Mouse (Mus musculus): Measurements from ENCODE around the gene D130043K22Rik. TPM values are rescaled to one million over a fixed set of nuclear protein-coding genes. Genes with fewer than 3 reads are reported as not detected.
A peak's percentile ranks its signal among the peaks of the same experiment; 100 is the strongest.

The D130043K22Rik gene
- polyA plus RNA-seq, 1 experiment from 2014 or later: 6.1 TPM

- Histone ChIP-seq H3K27ac (ENCODE audit: low read depth, low read length) (no peak overlapping the region), H3K9me3 (ENCODE audit: control insufficient read depth, low read length) (no peaks in the 10 kb centered on the region), H3K9ac (replicated peaks; ENCODE audit: low read depth, low read length) (no peak overlapping the region), H3K36me3 (ENCODE audit: control insufficient read depth, insufficient read depth, low read length) (0 out of 2 replicates have a peak, but pooled peaks cover 5% of the 10 kb centered on the region), H3K4me2 (ENCODE audit: low read depth, low read length) (no peak overlapping the region), H3K4me3 (ENCODE audit: low read depth, low read length) (no peak overlapping the region), H3K4me1 (ENCODE audit: control insufficient read depth, insufficient read depth, low read length) (no peaks in the 10 kb centered on the region), H3K27me3 (ENCODE audit: control insufficient read depth, insufficient read depth, low read length) (no peaks in the 10 kb centered on the region)
- WGBS: 90% methylated on average over 15 of the region's 15 CpGs
- no peak for ATAC-seq (ENCODE audit: low read depth)
These were observed 34.6 kb downstream of the D130043K22Rik start for GRCm38 (mm10) chr13:24879359-24880040.

DNA sequence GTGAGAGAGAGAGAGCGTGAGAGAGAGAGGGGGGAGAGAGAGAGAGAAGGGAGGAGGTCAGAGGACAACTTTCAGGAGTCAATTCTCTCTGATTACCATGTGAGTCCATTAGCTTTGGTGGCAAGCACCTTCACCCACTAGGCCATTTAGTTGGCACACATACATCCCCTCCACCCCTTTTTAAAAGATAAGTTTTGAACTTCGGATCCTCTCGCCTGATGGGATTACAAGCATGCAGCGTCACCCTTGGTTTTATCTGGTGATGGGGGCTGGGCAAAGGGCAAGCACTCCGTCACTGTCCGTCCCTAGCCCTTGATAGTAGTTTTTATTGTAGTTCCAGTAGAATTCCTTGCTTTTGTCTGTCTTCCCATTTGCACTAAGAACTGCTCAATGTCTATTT lies 35.3 kb downstream of the D130043K22Rik start:
- H3K9me3 ChIP-seq (ENCODE audit: control insufficient read depth, low read length): no peaks in the 10 kb centered on the region
- no peak for ATAC-seq (ENCODE audit: low read depth)
- no peaks in the 10 kb centered on the region for H3K27me3 ChIP-seq (ENCODE audit: control insufficient read depth, insufficient read depth, low read length)
- WGBS: 86% methylated on average over 6 of the region's 6 CpGs
- H3K4me2 ChIP-seq (ENCODE audit: low read depth, low read length): no peak overlapping the region
- no peak overlapping the region for H3K27ac ChIP-seq (ENCODE audit: low read depth, low read length)
- H3K9ac ChIP-seq (replicated peaks; ENCODE audit: low read depth, low read length): no peak overlapping the region
- H3K4me1 ChIP-seq (ENCODE audit: control insufficient read depth, insufficient read depth, low read length): no peaks in the 10 kb centered on the region
- H3K4me3 ChIP-seq (ENCODE audit: low read depth, low read length): no peak overlapping the region
- H3K36me3 ChIP-seq (ENCODE audit: control insufficient read depth, insufficient read depth, low read length): 0 out of 2 replicates have a peak, but pooled peaks cover 5% of the 10 kb centered on the region

GRCm38 (mm10) chr13:24880704-24881103 lies 35.8 kb downstream of the D130043K22Rik start:
- no peak overlapping the region for H3K27ac ChIP-seq (ENCODE audit: low read depth, low read length)
- 91% methylated on average over 5 of the region's 5 CpGs for WGBS
- H3K4me3 ChIP-seq (ENCODE audit: low read depth, low read length): no peak overlapping the region
- H3K36me3 ChIP-seq (ENCODE audit: control insufficient read depth, insufficient read depth, low read length): 0 out of 2 replicates have a peak, but pooled peaks cover 5% of the 10 kb centered on the region
- no peaks in the 10 kb centered on the region for H3K27me3 ChIP-seq (ENCODE audit: control insufficient read depth, insufficient read depth, low read length)
- no peak for ATAC-seq (ENCODE audit: low read depth)
- no peaks in the 10 kb centered on the region for H3K4me1 ChIP-seq (ENCODE audit: control insufficient read depth, insufficient read depth, low read length)
- no peaks in the 10 kb centered on the region for H3K9me3 ChIP-seq (ENCODE audit: control insufficient read depth, low read length)
- H3K4me2 ChIP-seq (ENCODE audit: low read depth, low read length): no peak overlapping the region
- no peak overlapping the region for H3K9ac ChIP-seq (replicated peaks; ENCODE audit: low read depth, low read length)

GRCm38 (mm10) chr13:24882411-24882810 lies 37.5 kb downstream of the D130043K22Rik start:
- Histone ChIP-seq H3K27ac (ENCODE audit: low read depth, low read length) (no peak overlapping the region), H3K9me3 (ENCODE audit: control insufficient read depth, low read length) (no peaks in the 10 kb centered on the region), H3K36me3 (ENCODE audit: control insufficient read depth, insufficient read depth, low read length) (0 out of 2 replicates have a peak, but pooled peaks cover 5% of the 10 kb centered on the region), H3K27me3 (ENCODE audit: control insufficient read depth, insufficient read depth, low read length) (no peaks in the 10 kb centered on the region), H3K4me1 (ENCODE audit: control insufficient read depth, insufficient read depth, low read length) (no peaks in the 10 kb centered on the region), H3K4me3 (ENCODE audit: low read depth, low read length) (no peak overlapping the region), H3K4me2 (ENCODE audit: low read depth, low read length) (no peak overlapping the region), H3K9ac (replicated peaks; ENCODE audit: low read depth, low read length) (no peak overlapping the region)
- 95% methylated on average over 6 of the region's 6 CpGs for WGBS
- no peak for ATAC-seq (ENCODE audit: low read depth)

- no peaks in the 10 kb centered on the region for H3K36me3 ChIP-seq (ENCODE audit: control insufficient read depth, insufficient read depth, low read length)
- no peak overlapping the region for H3K4me3 ChIP-seq (ENCODE audit: low read depth, low read length)
- WGBS: 20% methylated on average over 1 of the region's 1 CpGs
- H3K27ac ChIP-seq (ENCODE audit: low read depth, low read length): no peak overlapping the region
- H3K9me3 ChIP-seq (ENCODE audit: control insufficient read depth, low read length): no peaks in the 10 kb centered on the region
- H3K9ac ChIP-seq (replicated peaks; ENCODE audit: low read depth, low read length): no peak overlapping the region
- H3K4me2 ChIP-seq (ENCODE audit: low read depth, low read length): no peak overlapping the region
- no peaks in the 10 kb centered on the region for H3K4me1 ChIP-seq (ENCODE audit: control insufficient read depth, insufficient read depth, low read length)
- no peaks in the 10 kb centered on the region for H3K27me3 ChIP-seq (ENCODE audit: control insufficient read depth, insufficient read depth, low read length)
- peak; percentile 28; the same call in 1 of the 2 replicates for ATAC-seq (ENCODE audit: low read depth)
These were observed 44.6 kb downstream of the D130043K22Rik start for GRCm38 (mm10) chr13:24889554-24889953.

- Histone ChIP-seq H3K9me3 (ENCODE audit: control insufficient read depth, low read length) (no peaks in the 10 kb centered on the region), H3K4me2 (ENCODE audit: low read depth, low read length) (no peak overlapping the region), H3K9ac (replicated peaks; ENCODE audit: low read depth, low read length) (no peak overlapping the region), H3K4me1 (ENCODE audit: control insufficient read depth, insufficient read depth, low read length) (no peaks in the 10 kb centered on the region), H3K27me3 (ENCODE audit: control insufficient read depth, insufficient read depth, low read length) (no peaks in the 10 kb centered on the region), H3K4me3 (ENCODE audit: low read depth, low read length) (no peak overlapping the region), H3K36me3 (ENCODE audit: control insufficient read depth, insufficient read depth, low read length) (no peaks in the 10 kb centered on the region), H3K27ac (ENCODE audit: low read depth, low read length) (no peak overlapping the region)
- no peak for ATAC-seq (ENCODE audit: low read depth)
- WGBS: 90% methylated on average over 3 of the region's 3 CpGs
These were observed 47.6 kb downstream of the D130043K22Rik start for GRCm38 (mm10) chr13:24892516-24892915.

DNA sequence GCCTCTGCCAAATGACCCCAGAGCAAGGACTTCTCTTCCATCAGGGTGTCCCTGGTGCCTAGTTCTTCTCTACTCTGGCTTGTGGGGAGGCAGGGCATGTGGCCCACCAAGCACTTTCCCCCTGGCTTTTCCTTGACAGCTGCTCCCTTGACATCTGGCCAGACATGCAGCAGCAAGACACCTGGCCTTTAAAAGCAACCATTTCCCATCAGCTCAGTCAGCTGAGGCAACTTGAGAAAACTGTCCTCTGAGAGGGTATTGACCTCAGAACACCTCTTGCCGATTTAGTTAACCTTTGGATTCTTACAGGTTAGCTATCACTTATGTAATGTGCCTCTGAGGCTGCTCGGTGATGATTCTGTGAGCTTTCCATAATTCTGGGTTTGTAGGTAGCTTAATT lies 48.9 kb downstream of the D130043K22Rik start:
- no peak for ATAC-seq (ENCODE audit: low read depth)
- Histone ChIP-seq H3K4me1 (ENCODE audit: control insufficient read depth, insufficient read depth, low read length) (no peaks in the 10 kb centered on the region), H3K4me3 (ENCODE audit: low read depth, low read length) (no peak overlapping the region), H3K9ac (replicated peaks; ENCODE audit: low read depth, low read length) (no peak overlapping the region), H3K4me2 (ENCODE audit: low read depth, low read length) (no peak overlapping the region), H3K27ac (ENCODE audit: low read depth, low read length) (no peak overlapping the region), H3K27me3 (ENCODE audit: control insufficient read depth, insufficient read depth, low read length) (no peaks in the 10 kb centered on the region), H3K9me3 (ENCODE audit: control insufficient read depth, low read length) (no peaks in the 10 kb centered on the region), H3K36me3 (ENCODE audit: control insufficient read depth, insufficient read depth, low read length) (no peaks in the 10 kb centered on the region)
- WGBS: 89% methylated on average over 2 of the region's 2 CpGs

- no peaks in the 10 kb centered on the region for H3K4me1 ChIP-seq (ENCODE audit: control insufficient read depth, insufficient read depth, low read length)
- H3K27ac ChIP-seq (ENCODE audit: low read depth, low read length): no peak overlapping the region
- 93% methylated on average over 2 of the region's 2 CpGs for WGBS
- no peak overlapping the region for H3K4me3 ChIP-seq (ENCODE audit: low read depth, low read length)
- no peaks in the 10 kb centered on the region for H3K27me3 ChIP-seq (ENCODE audit: control insufficient read depth, insufficient read depth, low read length)
- H3K36me3 ChIP-seq (ENCODE audit: control insufficient read depth, insufficient read depth, low read length): no peaks in the 10 kb centered on the region
- H3K9me3 ChIP-seq (ENCODE audit: control insufficient read depth, low read length): no peaks in the 10 kb centered on the region
- no peak overlapping the region for H3K9ac ChIP-seq (replicated peaks; ENCODE audit: low read depth, low read length)
- H3K4me2 ChIP-seq (ENCODE audit: low read depth, low read length): no peak overlapping the region
- ATAC-seq (ENCODE audit: low read depth): no peak
These were observed 57.0 kb downstream of the D130043K22Rik start for GRCm38 (mm10) chr13:24901916-24902315.

GRCm38 (mm10) chr13:24903412-24903811 lies 58.5 kb downstream of the D130043K22Rik start:
- Histone ChIP-seq H3K27ac (ENCODE audit: low read depth, low read length) (no peak overlapping the region), H3K4me3 (ENCODE audit: low read depth, low read length) (no peak overlapping the region), H3K9ac (replicated peaks; ENCODE audit: low read depth, low read length) (no peak overlapping the region; the same call in 1 of the 2 replicates), H3K36me3 (ENCODE audit: control insufficient read depth, insufficient read depth, low read length) (no peaks in the 10 kb centered on the region), H3K4me1 (ENCODE audit: control insufficient read depth, insufficient read depth, low read length) (no peaks in the 10 kb centered on the region), H3K9me3 (ENCODE audit: control insufficient read depth, low read length) (no peaks in the 10 kb centered on the region), H3K4me2 (ENCODE audit: low read depth, low read length) (no peak overlapping the region), H3K27me3 (ENCODE audit: control insufficient read depth, insufficient read depth, low read length) (no peaks in the 10 kb centered on the region)
- 82% methylated on average over 6 of the region's 6 CpGs for WGBS
- ATAC-seq (ENCODE audit: low read depth): no peak
